Mouse (Mus musculus): ENCODE results near the gene Ifitm2. TPM values are rescaled to one million over a fixed set of nuclear protein-coding genes. Genes with fewer than 3 reads are reported as not detected.

Gene Ifitm2
- polyA plus RNA-seq (2015; fragmentation: Nextera tagmentation; extraction: Ambion mirVana), result 309 and 331 TPM in 2 replicates

DNA sequence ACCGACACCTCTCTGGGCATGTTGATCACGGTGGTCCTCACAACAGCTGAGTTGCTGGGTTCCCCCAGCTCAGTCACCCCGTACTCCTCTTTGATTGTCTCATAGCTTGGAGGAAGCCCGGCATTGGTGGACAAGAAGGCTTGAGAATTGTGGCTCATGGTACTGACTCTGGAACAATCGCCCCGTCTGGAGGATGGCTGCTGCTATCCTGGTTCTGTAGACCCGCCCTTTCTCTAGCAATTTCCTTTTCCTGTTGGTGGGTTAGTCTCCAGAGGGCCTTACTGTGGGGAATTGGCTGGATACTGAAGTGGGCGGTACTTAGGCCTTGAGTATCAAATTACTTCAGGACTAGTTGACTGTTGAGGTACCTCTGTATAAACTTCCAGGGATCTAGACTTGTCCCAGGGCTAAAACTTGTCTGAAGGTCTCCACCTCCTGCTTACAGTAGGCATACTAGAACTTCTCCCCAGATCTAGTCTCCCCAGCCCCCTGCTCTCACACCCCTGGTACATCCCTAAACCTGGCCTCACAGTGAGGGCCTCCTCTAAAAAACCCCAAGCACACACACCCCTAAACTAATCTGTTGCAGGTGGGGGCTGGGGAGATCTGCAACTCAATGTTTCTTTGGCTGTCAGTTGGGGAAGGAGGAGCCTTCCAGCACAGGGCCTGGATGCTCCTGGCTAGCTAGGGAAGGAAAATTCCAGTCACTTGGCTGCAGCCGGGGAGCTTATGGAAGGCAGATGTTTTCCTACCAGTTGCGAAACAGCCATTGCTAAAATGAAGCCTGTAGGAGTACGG lies at the start of gene Ifitm2, which contains the start of gene Gm45717:
Ifitm2 (minus strand) TSS at position 230 of the 798 bp plus-strand sequence.
Gm45717 (minus strand) TSS at position 180 of the 798 bp plus-strand sequence.
- WGBS (ENCODE audit: insufficient replicate concordance), result 13% methylated on average over 11 of the region's 11 CpGs
- Histone ChIP-seq H3K4me2 (peak within 1 kb of the TSS; percentile 66), H3K9ac (peak within 1 kb of the TSS; percentile 68), H3K27me3 (no peaks in the 10 kb centered on the region), H3K27ac (peak within 1 kb of the TSS; percentile 83), H3K4me1 (replicated peaks) (peaks cover 50% of the 10 kb centered on the region), H3K36me3 (0 out of 2 replicates have a peak, but pooled peaks cover 4% of the 10 kb centered on the region), H3K9me3 (replicated peaks) (no peaks in the 10 kb centered on the region), H3K4me3 (replicated peaks) (peak within 1 kb of the TSS; percentile 60)
- DNase-seq (peak; percentile 27), ATAC-seq (ENCODE audit: low read depth) (peak; percentile 71)

DNA sequence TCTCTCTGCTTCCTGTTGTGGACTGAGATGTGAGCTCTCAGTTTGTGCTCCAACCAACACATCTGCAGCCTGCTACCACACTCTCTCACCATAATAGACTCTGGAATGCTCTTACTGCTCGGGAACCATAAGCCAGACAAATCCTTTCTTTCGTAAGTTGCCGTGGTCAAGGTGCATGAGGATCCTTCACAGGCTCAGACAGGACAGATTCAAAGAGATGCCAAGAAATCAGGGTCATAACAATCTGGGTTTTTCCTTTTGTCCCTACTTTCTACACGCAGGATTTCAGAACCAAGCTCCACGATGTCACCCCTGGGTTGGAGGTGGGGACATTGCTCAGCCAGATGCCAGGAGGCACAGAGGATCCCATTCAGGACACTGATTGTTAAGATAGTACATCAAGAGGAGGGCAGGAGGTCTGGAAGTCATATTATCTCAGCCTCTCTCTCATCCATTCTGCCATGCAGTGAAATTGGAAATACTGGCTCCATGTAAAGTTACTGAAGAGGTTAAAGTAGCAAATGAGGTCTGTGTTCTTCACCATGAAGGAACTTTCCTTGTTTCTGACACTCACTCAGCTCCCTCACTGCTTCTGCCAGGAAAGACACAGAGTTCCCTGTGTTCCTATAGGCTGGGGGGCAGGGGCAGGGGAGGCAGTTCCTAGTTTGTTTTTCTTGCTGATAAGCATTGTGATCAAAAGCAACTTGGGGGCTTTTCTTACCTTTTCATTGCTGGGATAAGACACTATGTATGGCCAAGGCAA lies 47.6 kb upstream of the Ifitm2 start:
- Histone ChIP-seq H3K4me3 (replicated peaks) (no peak overlapping the region), H3K27me3 (no peaks in the 10 kb centered on the region), H3K27ac (no peak overlapping the region), H3K9me3 (replicated peaks) (no peaks in the 10 kb centered on the region), H3K9ac (no peak overlapping the region), H3K4me1 (replicated peaks) (peaks cover 4% of the 10 kb centered on the region), H3K36me3 (no peaks in the 10 kb centered on the region), H3K4me2 (no peak overlapping the region)
- ATAC-seq (ENCODE audit: low read depth), result no peak
- no peak for DNase-seq
- WGBS (ENCODE audit: insufficient replicate concordance), result 54% methylated on average over 5 of the region's 5 CpGs

DNA sequence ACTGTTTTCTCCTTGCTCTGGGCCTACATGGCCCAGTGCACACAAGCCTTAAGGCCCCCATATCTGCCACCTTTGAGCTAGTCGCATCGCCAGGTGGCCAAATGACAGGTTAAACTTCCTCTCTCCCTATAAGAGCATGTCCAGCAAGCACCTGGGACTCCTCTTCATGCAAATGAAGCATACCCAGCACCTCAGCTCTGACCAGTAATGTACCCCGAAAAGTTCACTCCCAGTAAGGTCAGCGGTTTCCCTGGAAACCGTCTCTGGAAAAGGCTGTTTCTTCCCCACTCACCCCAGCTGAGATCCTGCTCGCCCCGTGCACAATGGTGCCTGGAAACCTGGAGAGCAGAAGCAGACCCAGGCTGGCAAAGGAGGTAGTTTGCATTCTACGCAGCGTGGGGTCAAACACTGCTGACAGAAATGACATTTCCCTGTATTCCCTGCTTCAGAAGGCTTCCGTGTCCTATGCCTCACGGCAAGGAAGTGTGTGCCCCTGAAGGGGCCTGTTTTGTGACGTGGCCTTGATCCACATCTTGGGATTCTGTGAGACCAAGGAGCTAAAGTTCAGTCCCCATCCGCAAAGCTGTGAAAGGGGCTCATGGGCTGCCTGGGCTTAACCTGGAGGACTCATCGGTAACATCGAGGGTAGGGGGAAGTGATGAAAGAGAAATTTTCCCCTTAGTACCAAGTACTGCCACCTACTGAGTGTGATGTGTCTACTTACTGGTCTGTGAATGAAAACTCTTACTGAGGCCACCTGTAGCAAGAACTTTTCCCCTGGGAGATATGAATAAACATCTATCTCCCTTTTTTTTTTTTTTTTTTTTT lies 45.3 kb upstream of the Ifitm2 start:
- 72% methylated on average over 15 of the region's 15 CpGs for WGBS (ENCODE audit: insufficient replicate concordance)
- Histone ChIP-seq H3K9me3 (replicated peaks) (no peaks in the 10 kb centered on the region), H3K27me3 (no peaks in the 10 kb centered on the region)

DNA sequence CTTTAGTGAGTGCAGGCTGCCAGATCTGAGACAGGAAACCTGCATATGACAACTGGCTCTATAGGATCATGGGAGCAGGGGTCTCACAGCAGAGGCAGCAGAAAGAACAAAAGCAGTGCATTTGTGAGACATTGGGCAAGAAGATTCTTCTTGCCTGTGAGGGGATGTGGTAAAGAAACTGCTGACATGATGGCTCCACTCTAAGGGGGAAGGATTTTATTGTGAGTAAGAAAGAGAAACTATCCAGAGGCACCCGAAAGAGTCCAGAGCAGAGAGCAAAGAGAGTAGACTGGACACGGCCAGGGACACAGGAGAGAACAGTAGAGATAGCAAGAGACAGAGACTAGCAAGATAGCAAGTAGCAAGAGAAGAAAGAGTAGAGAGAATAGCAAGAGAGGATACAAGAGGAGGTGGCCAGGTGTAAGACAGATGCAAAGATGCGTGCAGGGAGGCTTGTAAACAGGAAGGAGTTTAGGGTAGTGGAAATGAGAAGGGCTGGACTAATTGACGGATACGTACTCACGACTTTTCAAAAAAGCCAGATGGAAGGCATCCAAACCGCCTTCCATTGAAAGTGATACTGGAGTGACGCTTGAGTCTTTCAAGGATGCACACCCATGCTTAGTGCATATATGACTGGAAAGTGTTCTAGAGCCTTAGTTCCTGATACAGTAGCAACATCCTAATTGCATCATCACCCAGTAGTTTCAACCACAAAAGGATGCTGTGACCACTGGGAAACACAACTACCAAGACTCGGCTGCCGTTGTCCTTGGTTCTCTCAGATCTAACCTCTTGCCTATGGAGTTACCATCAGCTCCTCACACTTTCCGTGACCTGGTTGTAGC lies 43.3 kb upstream of the Ifitm2 start:
- Histone ChIP-seq H3K4me3 (replicated peaks) (no peak overlapping the region), H3K9ac (no peak overlapping the region), H3K36me3 (no peaks in the 10 kb centered on the region), H3K4me2 (no peak overlapping the region), H3K9me3 (replicated peaks) (no peaks in the 10 kb centered on the region), H3K27me3 (no peaks in the 10 kb centered on the region), H3K4me1 (replicated peaks) (0 out of 2 replicates have a peak, but pooled peaks cover 3% of the 10 kb centered on the region), H3K27ac (no peak overlapping the region; the same call in 1 of the 2 replicates)
- DNase-seq, result no peak
- ATAC-seq (ENCODE audit: low read depth), result no peak
- 50% methylated on average over 11 of the region's 11 CpGs for WGBS (ENCODE audit: insufficient replicate concordance)

More for the DNA sequence above, 45.3 kb upstream of the Ifitm2 start:
- Histone ChIP-seq H3K27ac (no peak overlapping the region), H3K9ac (no peak overlapping the region), H3K4me2 (no peak overlapping the region), H3K4me1 (replicated peaks) (0 out of 2 replicates have a peak, but pooled peaks cover 3% of the 10 kb centered on the region), H3K4me3 (replicated peaks) (no peak overlapping the region), H3K36me3 (no peaks in the 10 kb centered on the region)
- ATAC-seq (ENCODE audit: low read depth), result no peak
- no peak for DNase-seq

DNA sequence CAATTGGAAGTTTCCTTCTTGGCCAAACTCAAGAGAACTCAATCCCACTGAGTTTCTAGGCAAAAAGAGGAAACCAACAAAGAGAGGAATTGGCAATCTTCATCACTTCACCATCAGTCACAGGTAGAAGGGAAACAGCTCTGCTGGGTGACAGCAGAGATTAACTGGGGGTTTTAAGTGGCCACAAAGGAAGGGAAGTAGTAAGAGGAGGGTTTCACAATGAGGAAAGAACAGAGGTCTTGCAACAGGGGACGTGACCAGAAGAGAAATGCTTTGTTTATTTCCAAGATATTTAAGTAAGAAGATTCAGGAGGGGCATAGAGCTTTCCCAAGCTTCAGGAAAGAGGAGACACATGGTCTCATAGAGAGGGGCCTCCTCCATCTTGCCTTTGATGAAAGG lies 42.0 kb upstream of the Ifitm2 start:
- Histone ChIP-seq H3K9me3 (replicated peaks) (no peaks in the 10 kb centered on the region), H3K36me3 (no peaks in the 10 kb centered on the region)
- no peak for DNase-seq

DNA sequence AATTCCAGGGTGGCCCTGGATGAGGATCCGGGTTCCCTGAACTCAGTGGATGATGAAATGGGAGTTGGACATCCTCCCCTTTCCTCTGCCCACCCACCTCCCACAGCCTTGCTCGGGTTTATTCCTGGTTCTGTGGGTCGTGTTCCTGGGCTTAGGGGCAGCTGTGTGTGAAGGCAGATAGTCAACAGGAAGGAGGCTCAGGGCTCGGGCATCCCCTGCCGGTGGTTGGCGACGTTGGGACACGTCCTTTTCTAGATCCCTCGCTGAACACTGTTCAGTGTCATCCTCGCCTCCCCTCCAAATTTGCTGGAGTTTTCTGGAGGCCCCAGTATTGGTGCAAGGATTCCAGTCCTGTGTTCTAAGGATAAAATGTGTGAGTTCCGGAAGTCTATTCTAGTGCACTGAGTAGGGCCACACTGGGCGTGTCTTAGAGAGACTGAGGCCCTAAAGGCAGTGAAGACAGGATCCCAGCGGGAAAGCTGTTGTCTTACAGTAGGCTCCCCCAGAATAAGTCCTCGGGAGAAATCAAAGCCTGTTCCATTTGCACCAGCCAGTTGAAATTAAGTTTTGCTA lies 35.4 kb upstream of the Ifitm2 start:
- Histone ChIP-seq H3K9me3 (replicated peaks) (no peaks in the 10 kb centered on the region), H3K27ac (no peak overlapping the region; the same call in 1 of the 2 replicates), H3K9ac (no peak overlapping the region), H3K4me3 (replicated peaks) (no peak overlapping the region), H3K36me3 (no peaks in the 10 kb centered on the region), H3K27me3 (no peaks in the 10 kb centered on the region), H3K4me2 (no peak overlapping the region), H3K4me1 (replicated peaks) (peaks cover 12% of the 10 kb centered on the region)
- DNase-seq, result no peak
- WGBS (ENCODE audit: insufficient replicate concordance), result 30% methylated on average over 14 of the region's 14 CpGs
- ATAC-seq (ENCODE audit: low read depth), result no peak

More for the DNA sequence above, 42.0 kb upstream of the Ifitm2 start:
- no peak overlapping the region for H3K27ac ChIP-seq
- no peak overlapping the region for H3K9ac ChIP-seq
- H3K4me1 ChIP-seq (replicated peaks), result 0 out of 2 replicates have a peak, but pooled peaks cover 3% of the 10 kb centered on the region
- no peaks in the 10 kb centered on the region for H3K27me3 ChIP-seq
- no peak overlapping the region for H3K4me2 ChIP-seq
- ATAC-seq (ENCODE audit: low read depth), result no peak
- no peak overlapping the region for H3K4me3 ChIP-seq (replicated peaks)
- WGBS (ENCODE audit: insufficient replicate concordance), result 23% methylated on average over 1 of the region's 1 CpGs

DNA sequence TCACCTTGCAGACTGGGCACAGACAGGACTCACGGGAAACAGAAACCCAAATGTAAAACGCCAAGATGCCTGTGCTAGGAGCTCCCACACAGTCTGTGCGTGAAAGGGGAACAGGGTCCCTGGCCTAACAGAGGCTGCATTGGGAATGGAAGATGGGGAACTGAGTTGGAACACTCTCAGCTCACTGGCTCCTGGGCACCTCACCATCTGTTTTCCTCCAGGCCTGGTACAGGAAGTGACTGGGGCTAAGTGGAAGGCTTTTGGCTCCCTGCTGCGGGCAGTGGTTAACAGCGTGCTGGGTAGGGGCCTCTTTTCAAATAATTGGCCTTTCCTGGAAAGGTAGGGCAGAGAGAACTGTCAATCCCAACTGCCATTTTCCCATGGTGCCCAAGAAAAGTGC lies 34.8 kb upstream of the Ifitm2 start:
- H3K9me3 ChIP-seq (replicated peaks), result no peaks in the 10 kb centered on the region
- no peaks in the 10 kb centered on the region for H3K36me3 ChIP-seq
- H3K4me2 ChIP-seq, result no peak overlapping the region
- WGBS (ENCODE audit: insufficient replicate concordance), result 24% methylated on average over 5 of the region's 5 CpGs
- DNase-seq (no peak), ATAC-seq (ENCODE audit: low read depth) (peak; percentile 31; the same call in 1 of the 2 replicates)
- H3K4me1 ChIP-seq (replicated peaks), result peaks cover 12% of the 10 kb centered on the region
- no peak overlapping the region for H3K4me3 ChIP-seq (replicated peaks)
- no peaks in the 10 kb centered on the region for H3K27me3 ChIP-seq
- no peak overlapping the region; the same call in 1 of the 2 replicates for H3K27ac ChIP-seq
- no peak overlapping the region for H3K9ac ChIP-seq

DNA sequence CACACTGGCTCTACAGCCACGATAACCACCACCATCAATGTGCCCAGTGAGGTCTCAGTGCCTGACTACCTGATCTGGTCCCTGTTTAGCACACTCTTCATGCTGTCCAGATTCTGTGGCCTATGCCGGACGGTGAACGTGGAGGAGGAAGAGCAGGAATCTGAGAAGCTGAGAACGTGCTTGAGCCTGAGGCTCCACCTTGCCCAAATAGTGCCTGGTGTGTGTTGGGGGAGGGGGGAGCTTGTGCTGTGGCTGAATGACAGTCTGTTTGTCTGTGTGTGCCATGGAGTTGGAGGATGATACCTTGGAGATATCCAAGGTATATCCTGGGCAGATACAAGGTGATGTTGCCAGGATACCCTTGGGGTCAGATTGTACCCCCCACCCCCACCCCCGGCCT lies 34.4 kb upstream of the Ifitm2 start:
- H3K4me3 ChIP-seq (replicated peaks), result no peak overlapping the region
- WGBS (ENCODE audit: insufficient replicate concordance), result 37% methylated on average over 6 of the region's 6 CpGs
- H3K9ac ChIP-seq, result no peak overlapping the region
- ATAC-seq (ENCODE audit: low read depth), result no peak
- no peaks in the 10 kb centered on the region for H3K9me3 ChIP-seq (replicated peaks)
- H3K4me1 ChIP-seq (replicated peaks), result peaks cover 12% of the 10 kb centered on the region
- H3K36me3 ChIP-seq, result no peaks in the 10 kb centered on the region
- DNase-seq, result no peak
- no peak overlapping the region for H3K27ac ChIP-seq
- H3K27me3 ChIP-seq, result no peaks in the 10 kb centered on the region
- H3K4me2 ChIP-seq, result no peak overlapping the region

DNA sequence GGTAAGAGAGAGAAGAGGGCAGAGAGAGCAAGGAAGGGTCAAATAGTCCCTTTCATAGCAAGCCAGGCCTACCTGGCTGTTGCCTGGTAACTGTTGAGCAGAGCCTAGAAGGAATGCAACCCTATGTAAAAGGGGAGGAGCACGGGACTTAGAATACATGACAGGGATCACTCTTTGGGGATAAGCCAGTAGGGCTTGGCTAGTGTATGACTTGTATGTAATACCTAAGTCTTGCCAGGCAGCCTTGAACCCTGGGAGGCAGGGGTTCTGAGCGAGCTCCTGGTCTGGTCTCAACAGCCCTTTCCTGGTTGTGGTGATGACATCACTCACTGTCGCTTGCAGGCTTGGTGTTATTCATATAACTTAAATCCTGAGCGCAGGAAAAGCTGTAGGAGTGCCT lies 33.2 kb upstream of the Ifitm2 start:
- WGBS (ENCODE audit: insufficient replicate concordance), result 57% methylated on average over 4 of the region's 4 CpGs
- Histone ChIP-seq H3K27me3 (no peaks in the 10 kb centered on the region), H3K9ac (no peak overlapping the region), H3K4me1 (replicated peaks) (peaks cover 12% of the 10 kb centered on the region), H3K4me2 (no peak overlapping the region), H3K4me3 (replicated peaks) (no peak overlapping the region), H3K27ac (no peak overlapping the region), H3K36me3 (no peaks in the 10 kb centered on the region), H3K9me3 (replicated peaks) (no peaks in the 10 kb centered on the region)
- ATAC-seq (ENCODE audit: low read depth) (no peak), DNase-seq (no peak)
